ENCODE assay signal across 15 mouse cellular contexts in the genomic region with DNA sequence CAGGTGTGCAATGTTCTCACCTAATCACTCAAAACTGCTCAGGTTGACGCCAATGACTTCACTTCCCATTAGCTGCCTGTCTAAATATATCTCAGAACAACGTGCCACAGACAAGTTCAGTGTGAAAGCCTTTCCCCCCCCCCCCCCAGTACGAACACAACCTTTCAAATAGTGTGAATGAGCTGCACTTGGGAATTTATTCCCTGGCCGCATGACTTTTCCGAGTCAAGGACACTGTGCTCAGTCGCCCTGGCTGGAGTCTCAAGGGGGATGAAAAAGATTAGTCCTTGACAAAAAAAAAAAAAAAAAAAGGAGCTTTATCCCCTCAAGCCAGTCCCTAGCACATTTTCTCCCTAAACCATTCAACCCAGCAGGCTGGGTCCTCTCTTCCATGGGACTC.
DNase-seq lines count a peak whose midpoint lies in the region.
"Had no signal": no experiment of that assay in that cellular context is flagged by ENCODE, and none has a peak within 500 bp of the region (broad histone marks: within the 10 kb centered on the region; RNA-seq: fewer than 3 reads in every experiment).

No protein-coding gene starts in this region.

- no peaks in the 10 kb centered on the region for H3K9me3 ChIP-seq in heart, embryonic 10.5 days
- H3K9me3 ChIP-seq: forebrain, embryonic 12.5 days; limb, embryonic 15.5 days; midbrain, embryonic 12.5 days; neural tube, embryonic 15.5 days had no signal

- intact Hi-C loops in heart, postnatal 25 days (cut with DNase I) = loop anchor here (5.0 kb wide), 1 partner anchor 158 kb away; a partner anchor contains a TSS
- intact Hi-C loops in left cerebral cortex, postnatal 14 days (cut with DNase I) = no loop called here

- DNase-seq in heart, adult 18-20 months = peak; percentile 61 to 66
- DNase-seq in heart, postnatal 25 days (ENCODE audit: low spot score) = no peak
- peak; percentile 42 for DNase-seq in adrenal gland, postnatal 14 days
- no peak for DNase-seq in heart, embryonic 10.5 days (ENCODE audit: low spot score)
- DNase-seq in heart, postnatal 4 days = peak; percentile 42
- DNase-seq in left cerebral cortex, postnatal 14 days (ENCODE audit: low spot score in 2 of 2) = no peak
- DNase-seq in urinary bladder, postnatal 10 days (ENCODE audit: low spot score) = no peak
- DNase-seq: cerebellum, adult 8-10 months; lung, embryonic 14.5 days; thymus, postnatal 4 days had no signal

- H3K36me3 ChIP-seq in heart, embryonic 10.5 days = no peaks in the 10 kb centered on the region
- H3K36me3 ChIP-seq: forebrain, embryonic 12.5 days; limb, embryonic 15.5 days; midbrain, embryonic 12.5 days; neural tube, embryonic 15.5 days had no signal

- H3K4me3 ChIP-seq in heart, embryonic 10.5 days = no peak overlapping the region
- H3K4me3 ChIP-seq: forebrain, embryonic 12.5 days; limb, embryonic 15.5 days; midbrain, embryonic 12.5 days; neural tube, embryonic 15.5 days had no signal

- peaks cover 29% of the 10 kb centered on the region for H3K4me1 ChIP-seq in heart, embryonic 10.5 days
- H3K4me1 ChIP-seq: forebrain, embryonic 12.5 days; neural tube, embryonic 15.5 days had no signal

- H3K27me3 ChIP-seq in heart, embryonic 10.5 days (ENCODE audit: insufficient read depth, poor library complexity, severe bottlenecking) = no peaks in the 10 kb centered on the region
- H3K27me3 ChIP-seq: forebrain, embryonic 12.5 days; limb, embryonic 15.5 days; midbrain, embryonic 12.5 days; neural tube, embryonic 15.5 days had no signal

- H3K27ac ChIP-seq in heart, embryonic 10.5 days = peak overlapping the region; percentile 85; the same call in 1 of the 2 replicates
- H3K27ac ChIP-seq: forebrain, embryonic 12.5 days; limb, embryonic 15.5 days; macrophage; midbrain, embryonic 12.5 days; neural tube, embryonic 15.5 days had no signal

- 25% methylated on average over 6 of the region's 6 CpGs for WGBS in heart, embryonic 10.5 days

Comparison
In these comparisons a context has a peak if more than half of its experiments do, and no peak if none do; other contexts are left out.
1. DNase-seq: peak in heart, adult 18-20 months (2 of 2), adrenal gland, postnatal 14 days (single experiment) and heart, postnatal 4 days (single experiment); none in heart, postnatal 25 days (single experiment), heart, embryonic 10.5 days (single experiment), left cerebral cortex, postnatal 14 days (0 of 2) and urinary bladder, postnatal 10 days (single experiment).